Mouse (Mus musculus): ENCODE results near the gene Mad1l1.

DNA sequence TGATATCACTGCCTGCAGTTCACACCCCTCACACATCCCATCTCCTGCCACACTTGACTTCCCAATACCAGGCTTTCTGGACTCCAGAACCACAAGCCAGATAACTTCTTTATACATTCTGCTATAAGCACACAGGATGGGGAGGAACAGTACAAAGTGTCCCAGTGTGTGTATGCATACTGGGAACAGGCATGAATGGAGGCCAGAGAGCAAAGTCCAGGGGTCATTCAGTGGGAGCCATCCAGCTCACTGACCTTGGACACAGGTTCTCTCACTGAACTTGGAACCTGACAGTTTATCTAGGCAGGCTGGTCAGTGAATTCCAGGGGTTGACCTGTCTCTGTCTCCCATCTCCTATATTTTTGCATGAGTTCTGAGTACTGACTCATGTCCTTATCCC, 203.4 kb downstream of the Mad1l1 start:
- TF ChIP-seq CTCF (IDR thresholded peaks at IDR 0.05; ENCODE audit: low read depth, low read length) (no peak), POLR2A (IDR thresholded peaks at IDR 0.05; ENCODE audit: extremely low read depth, insufficient read depth, low read length) (no peak)

Measured in liver, adult 2 months (tissue).